Mouse (Mus musculus): ENCODE results near the gene Egflam.

Gene Egflam

GRCm38 (mm10) chr15:7173776-7174175 is 224.4 kb downstream of the Egflam start:
- DNase-seq (ENCODE audit: low spot score), result no peak

GRCm38 (mm10) chr15:7173346-7173745 is 224.8 kb downstream of the Egflam start:
- no peak for DNase-seq (ENCODE audit: low spot score)

GRCm38 (mm10) chr15:7172875-7173274 is 225.3 kb downstream of the Egflam start:
- DNase-seq (ENCODE audit: low spot score), result peak; percentile 65

- no peak for DNase-seq (ENCODE audit: low spot score)
Measured at GRCm38 (mm10) chr15:7167906-7168532, 230.2 kb downstream of the Egflam start.

- DNase-seq (ENCODE audit: low spot score), result peak; percentile 25
Measured at GRCm38 (mm10) chr15:7167238-7167905, 230.8 kb downstream of the Egflam start.

GRCm38 (mm10) chr15:7166735-7167134 is 231.5 kb downstream of the Egflam start:
- no peak for DNase-seq (ENCODE audit: low spot score)

GRCm38 (mm10) chr15:7163851-7164250 is 234.3 kb downstream of the Egflam start:
- no peak for DNase-seq (ENCODE audit: low spot score)

GRCm38 (mm10) chr15:7160321-7160720 is 237.9 kb downstream of the Egflam start:
- DNase-seq (ENCODE audit: low spot score), result no peak

GRCm38 (mm10) chr15:7159869-7160268 is 238.3 kb downstream of the Egflam start:
- DNase-seq (ENCODE audit: low spot score), result no peak

- no peak for DNase-seq (ENCODE audit: low spot score)
Measured at GRCm38 (mm10) chr15:7157658-7158057, 240.5 kb downstream of the Egflam start.
